In genomic region chr5:139111991-139112390, GRCm38 (mm10) we compare ENCODE assay signal across 26 mouse cellular contexts. TPM values are rescaled to one million over a fixed set of nuclear protein-coding genes. Genes with fewer than 3 reads are reported as not detected.
DNase-seq lines count a peak whose midpoint lies in the region; ATAC-seq and TF ChIP-seq lines count a peak whose summit lies in the region.
"Had no signal": no experiment of that assay in that cellular context is flagged by ENCODE, and none has a peak within 500 bp of the region (broad histone marks: within the 10 kb centered on the region; RNA-seq: fewer than 3 reads in every experiment).

No protein-coding gene starts in this region.

- intact Hi-C loops in left cerebral cortex, postnatal 25 days (cut with DNase I): loop anchor here (2.0 kb wide), 1 partner anchor 17 kb away; no protein-coding TSS in a partner anchor
- intact Hi-C loops in left cerebral cortex, postnatal 4 days (cut with DNase I): no loop called here

- 29% methylated on average over 9 of the region's 9 CpGs for WGBS in forebrain, postnatal 0 days
- WGBS in forebrain, embryonic 12.5 days: 70% methylated on average over 9 of the region's 9 CpGs

- H3K27ac ChIP-seq in forebrain, postnatal 0 days (ENCODE audit: low read depth, low read length): peak overlapping the region; percentile 74
- no peak overlapping the region for H3K27ac ChIP-seq in forebrain, embryonic 12.5 days
- H3K27ac ChIP-seq: embryonic facial prominence, embryonic 10.5 days; embryonic facial prominence, embryonic 15.5 days; heart, adult 2 months; hindbrain, embryonic 13.5 days; limb, embryonic 13.5 days; lung, embryonic 15.5 days; midbrain, embryonic 12.5 days had no signal

- H3K4me1 ChIP-seq in forebrain, postnatal 0 days (ENCODE audit: insufficient read depth): no peaks in the 10 kb centered on the region
- H3K4me1 ChIP-seq in forebrain, embryonic 12.5 days: peaks cover 6% of the 10 kb centered on the region; the same call in 1 of the 2 replicates
- H3K4me1 ChIP-seq: heart, embryonic 12.5 days; hindbrain, embryonic 13.5 days; limb, embryonic 13.5 days; lung, embryonic 15.5 days had no signal

- peak; percentile 60 for DNase-seq in forebrain, postnatal 0 days
- DNase-seq in left cerebral cortex, postnatal 25 days (ENCODE audit: low spot score in 2 of 2): peak; percentile 40 to 85
- no peak for DNase-seq in left cerebral cortex, postnatal 4 days
- peak; percentile 47 for DNase-seq in right cerebral cortex, adult 18-20 months
- DNase-seq in right cerebral cortex, postnatal 14 days: no peak
- DNase-seq in right cerebral cortex, postnatal 4 days: peak; percentile 23
- DNase-seq in adrenal gland, adult 2 months: no peak
- DNase-seq: adrenal gland, postnatal 25 days; cerebellum, adult 8-10 months; cerebellum, postnatal 25 days; heart, adult 2 months; heart, postnatal 4 days; kidney, postnatal 14 days; lung, postnatal 36 days; thymus, adult 2 months; thymus, postnatal 36 days had no signal

- 0 out of 2 replicates have a peak, but pooled peaks cover 14% of the 10 kb centered on the region for H3K36me3 ChIP-seq in forebrain, postnatal 0 days (ENCODE audit: insufficient read depth)
- 0 out of 2 replicates have a peak, but pooled peaks cover 6% of the 10 kb centered on the region for H3K36me3 ChIP-seq in forebrain, embryonic 12.5 days (replicated peaks)
- H3K36me3 ChIP-seq: embryonic facial prominence, embryonic 10.5 days; embryonic facial prominence, embryonic 15.5 days; heart, embryonic 12.5 days; limb, embryonic 13.5 days; lung, embryonic 15.5 days had no signal

- no peaks in the 10 kb centered on the region for H3K9me3 ChIP-seq in forebrain, postnatal 0 days (ENCODE audit: low read length)
- H3K9me3 ChIP-seq in forebrain, embryonic 12.5 days: no peaks in the 10 kb centered on the region
- H3K9me3 ChIP-seq: embryonic facial prominence, embryonic 10.5 days; embryonic facial prominence, embryonic 15.5 days; heart, embryonic 12.5 days; hindbrain, embryonic 13.5 days; limb, embryonic 13.5 days; lung, embryonic 15.5 days; midbrain, embryonic 12.5 days had no signal

- H3K9ac ChIP-seq in forebrain, postnatal 0 days: no peak overlapping the region
- no peak overlapping the region for H3K9ac ChIP-seq in forebrain, embryonic 12.5 days
- H3K9ac ChIP-seq: embryonic facial prominence, embryonic 15.5 days; heart, embryonic 12.5 days; hindbrain, embryonic 13.5 days; limb, embryonic 13.5 days; lung, embryonic 15.5 days; midbrain, embryonic 12.5 days had no signal

- peak; percentile 84 for ATAC-seq in forebrain, postnatal 0 days
- ATAC-seq in forebrain, embryonic 12.5 days (ENCODE audit: low FRiP score): no peak
- ATAC-seq: intestine, embryonic 16.5 days had no signal

- TF ChIP-seq CTCF in forebrain, postnatal 0 days (IDR thresholded peaks at IDR 0.05; ENCODE audit: low read depth): no peak

- no peak overlapping the region for H3K4me3 ChIP-seq in forebrain, postnatal 0 days (ENCODE audit: low read depth, low read length)
- H3K4me3 ChIP-seq in forebrain, embryonic 12.5 days (replicated peaks): no peak overlapping the region
- H3K4me3 ChIP-seq: embryonic facial prominence, embryonic 10.5 days; embryonic facial prominence, embryonic 15.5 days; heart, adult 2 months; heart, embryonic 12.5 days; hindbrain, embryonic 13.5 days; limb, embryonic 13.5 days; lung, embryonic 15.5 days; midbrain, embryonic 12.5 days had no signal

- no peaks in the 10 kb centered on the region for H3K27me3 ChIP-seq in forebrain, postnatal 0 days (ENCODE audit: insufficient read depth, low read length)
- H3K27me3 ChIP-seq in forebrain, embryonic 12.5 days: no peaks in the 10 kb centered on the region
- H3K27me3 ChIP-seq: embryonic facial prominence, embryonic 15.5 days; heart, embryonic 12.5 days; hindbrain, embryonic 13.5 days; limb, embryonic 13.5 days; lung, embryonic 15.5 days; midbrain, embryonic 12.5 days had no signal

- no peak overlapping the region for H3K4me2 ChIP-seq in forebrain, postnatal 0 days (ENCODE audit: low read depth)
- no peak overlapping the region for H3K4me2 ChIP-seq in forebrain, embryonic 12.5 days
- H3K4me2 ChIP-seq: embryonic facial prominence, embryonic 15.5 days; heart, embryonic 12.5 days; hindbrain, embryonic 13.5 days; limb, embryonic 13.5 days; liver, embryonic 11.5 days; lung, embryonic 15.5 days; midbrain, embryonic 12.5 days had no signal

RNA-seq across cellular contexts. Expression of gene Prkar1b, which starts 37.8 kb away (rescaled TPM):
- 253 and 303 TPM in 2 replicates for total RNA-seq in forebrain, postnatal 0 days (2014; rRNA removed)
- 361 and 392 TPM in 2 replicates for polyA plus RNA-seq in forebrain, postnatal 0 days (2015; fragmentation: Nextera tagmentation; extraction: Ambion mirVana)
- polyA plus RNA-seq in forebrain, embryonic 12.5 days (2016; fragmentation: Nextera tagmentation; extraction: Ambion mirVana): 35.2 and 37.0 TPM in 2 replicates
- 100 to 1,000 TPM; 755 to 765 TPM for total RNA-seq in left cerebral cortex, postnatal 25 days (2021)
- total RNA-seq in left cerebral cortex, postnatal 4 days (2021): 100 to 1,000 TPM; 366 to 388 TPM
- total RNA-seq in adrenal gland, adult 2 months (2021): 10 to 100 TPM; 32.5 to 56.3 TPM
- polyA plus RNA-seq in adrenal gland, adult 2 months (2012; rRNA removed): 31.8 and 34.3 TPM in 2 replicates

RNA-seq across cellular contexts. Expression of gene Dnaaf5, which starts 38.0 kb away (rescaled TPM):
- 9.4 and 12.5 TPM in 2 replicates for total RNA-seq in forebrain, postnatal 0 days (2014; rRNA removed)
- 2.0 and 2.6 TPM in 2 replicates for polyA plus RNA-seq in forebrain, postnatal 0 days (2015; fragmentation: Nextera tagmentation; extraction: Ambion mirVana)
- polyA plus RNA-seq in forebrain, embryonic 12.5 days (2016; fragmentation: Nextera tagmentation; extraction: Ambion mirVana): 5.9 and 7.5 TPM in 2 replicates
- 1 to 10 TPM; 7.9 to 8.2 TPM for total RNA-seq in left cerebral cortex, postnatal 25 days (2021)
- total RNA-seq in left cerebral cortex, postnatal 4 days (2021): 10 to 100 TPM in 1 of 2 experiments, 1 to 10 TPM in 1; 7.8 to 11.4 TPM
- 10 to 100 TPM; 20.1 to 24.2 TPM for total RNA-seq in adrenal gland, adult 2 months (2021)
- 46.2 and 48.9 TPM in 2 replicates for polyA plus RNA-seq in adrenal gland, adult 2 months (2012; rRNA removed)

Comparison
In these comparisons a context has a peak if more than half of its experiments do, and no peak if none do; other contexts are left out.
1. DNase-seq: peak in forebrain, postnatal 0 days (single experiment), left cerebral cortex, postnatal 25 days (2 of 2), right cerebral cortex, adult 18-20 months (single experiment) and right cerebral cortex, postnatal 4 days (single experiment); none in left cerebral cortex, postnatal 4 days (single experiment), right cerebral cortex, postnatal 14 days (single experiment) and adrenal gland, adult 2 months (single experiment).